Mouse (Mus musculus): ENCODE results near the gene Prpf40b. TPM values are rescaled to one million over a fixed set of nuclear protein-coding genes. Genes with fewer than 3 reads are reported as not detected.

The Prpf40b gene
- total and polyA plus RNA-seq, 3 experiments, result 24.7 to 46.4 TPM; not detected in 1

DNA sequence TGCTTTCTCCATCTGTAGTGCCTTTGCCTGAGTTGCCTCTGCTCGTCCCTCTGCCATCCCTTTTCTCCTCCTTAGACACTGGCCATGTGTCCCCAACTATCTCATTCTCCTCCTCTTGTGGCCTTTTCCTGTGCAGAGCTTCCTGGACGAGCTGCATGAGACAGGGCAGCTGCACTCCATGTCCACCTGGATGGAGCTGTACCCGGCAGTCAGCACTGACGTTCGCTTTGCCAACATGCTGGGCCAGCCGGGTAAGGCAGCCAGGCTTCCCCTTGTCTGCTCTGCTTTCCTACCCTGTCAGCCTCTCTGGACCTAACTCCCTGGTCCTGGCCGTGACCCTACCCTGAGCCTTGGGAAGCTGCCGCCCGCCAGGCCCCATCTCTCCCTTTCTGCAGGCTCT is 14.7 kb downstream of the Prpf40b start:
- Histone ChIP-seq H3K9ac (ENCODE audit: control insufficient read depth, low read depth, low read length, poor library complexity, severe bottlenecking) (no peak overlapping the region), H3K79me2 (ENCODE audit: control insufficient read depth, insufficient read depth, low read length, poor library complexity) (no peaks in the 10 kb centered on the region), H3K4me1 (ENCODE audit: control insufficient read depth in 1 of 2, insufficient read depth in 2 of 2, low read length in 2 of 2) (no peaks in the 10 kb centered on the region), H3K27ac (ENCODE audit: control insufficient read depth, low read depth, low read length) (no peak overlapping the region), H3K9me3 (replicated peaks; ENCODE audit: insufficient read depth, low read length) (no peaks in the 10 kb centered on the region), H3K27me3 (ENCODE audit: control insufficient read depth in 1 of 2, insufficient read depth in 2 of 2, low read length in 2 of 2) (no peaks in the 10 kb centered on the region), H3K36me3 (ENCODE audit: control insufficient read depth in 1 of 2, insufficient read depth in 2 of 2, low read length in 2 of 2) (peaks cover 0 to 3% of the 10 kb centered on the region in 2 experiments; a peak in 2 of 4 replicates), H3K4me3 (ENCODE audit: control insufficient read depth in 1 of 2, insufficient read depth in 1 of 2, low read depth in 2 of 2, low read length in 2 of 2) (no peak overlapping the region)
- DNase-seq (ENCODE audit: low read depth, low spot score), result no peak
- TF ChIP-seq TAL1 (IDR thresholded peaks at IDR 0.05; ENCODE audit: low read length), result no peak
- TF ChIP-seq MEF2A (IDR thresholded peaks at IDR 0.05; ENCODE audit: extremely low read depth, insufficient replicate concordance, low read depth, low read length, poor library complexity, severe bottlenecking), result no peak
- TF ChIP-seq BHLHE40 (IDR thresholded peaks at IDR 0.05; ENCODE audit: borderline replicate concordance, low read depth, low read length), result no peak
- TF ChIP-seq USF2 (IDR thresholded peaks at IDR 0.05; ENCODE audit: borderline replicate concordance in 1 of 2, insufficient read depth in 1 of 2, low read depth in 1 of 2, low read length in 2 of 2), result no peak
- TF ChIP-seq SIN3A (IDR thresholded peaks at IDR 0.05; ENCODE audit: low read length), result no peak
- no peak for TF ChIP-seq TCF12 (IDR thresholded peaks at IDR 0.05; ENCODE audit: low read depth, low read length)
- TF ChIP-seq CHD1 (IDR thresholded peaks at IDR 0.05; ENCODE audit: low read depth, low read length), result no peak
- TF ChIP-seq KAT2A (conservative IDR thresholded peaks at IDR 0.05; ENCODE audit: low read depth, low read length), result no peak
- TF ChIP-seq GABPA (IDR thresholded peaks at IDR 0.05; ENCODE audit: low read depth, low read length), result no peak
- TF ChIP-seq HCFC1 (IDR thresholded peaks at IDR 0.05; ENCODE audit: low read depth, low read length), result no peak
- no peak for TF ChIP-seq MYB (IDR thresholded peaks at IDR 0.05; ENCODE audit: low read depth, low read length)
- no peak for TF ChIP-seq ZNF384 (IDR thresholded peaks at IDR 0.05; ENCODE audit: low read depth, low read length)
- no peak for TF ChIP-seq ETS1 (IDR thresholded peaks at IDR 0.05; ENCODE audit: low read depth, low read length)
- no peak for TF ChIP-seq GATA1 (IDR thresholded peaks at IDR 0.05; ENCODE audit: low read depth, low read length)
- no peak for TF ChIP-seq POLR2AphosphoS2 (IDR thresholded peaks at IDR 0.05; ENCODE audit: low read length)
- no peak for TF ChIP-seq CTCF (IDR thresholded peaks at IDR 0.05 in 2 of 3, conservative IDR thresholded peaks at IDR 0.05 in 1 of 3; ENCODE audit: control insufficient read depth in 1 of 3, insufficient read depth in 1 of 3, low read depth in 2 of 3, low read length in 3 of 3, poor library complexity in 1 of 3, severe bottlenecking in 1 of 3)
- TF ChIP-seq E2F4 (IDR thresholded peaks at IDR 0.05; ENCODE audit: borderline replicate concordance, low read depth, low read length), result no peak
- no peak for TF ChIP-seq SMC3 (IDR thresholded peaks at IDR 0.05; ENCODE audit: low read depth, low read length)

DNA sequence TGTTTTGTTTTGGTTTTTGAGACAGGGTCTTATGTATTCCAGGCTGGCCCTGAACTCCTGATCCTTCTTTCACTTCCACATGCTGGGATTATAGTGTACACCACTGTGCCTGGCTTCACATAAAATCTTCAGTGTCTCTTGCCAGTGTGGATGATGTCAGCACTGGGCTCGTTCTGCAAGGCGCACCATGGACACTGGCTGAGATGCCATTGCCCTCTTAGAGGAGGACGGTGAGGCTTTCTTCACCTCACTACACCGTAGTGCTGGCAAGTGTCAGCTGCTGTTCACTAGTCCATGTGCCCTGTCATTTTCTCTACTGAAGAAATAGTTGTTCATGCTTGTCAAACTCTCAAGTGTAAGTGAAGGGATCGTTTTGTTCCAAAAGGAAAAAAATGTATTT is 15.7 kb downstream of the Prpf40b start:
- DNase-seq (ENCODE audit: low read depth, low spot score), result no peak
- no peaks in the 10 kb centered on the region for H3K79me2 ChIP-seq (ENCODE audit: control insufficient read depth, insufficient read depth, low read length, poor library complexity)
- H3K27ac ChIP-seq (ENCODE audit: control insufficient read depth, low read depth, low read length), result no peak overlapping the region
- no peak overlapping the region for H3K9ac ChIP-seq (ENCODE audit: control insufficient read depth, low read depth, low read length, poor library complexity, severe bottlenecking)
- peaks cover 0 to 3% of the 10 kb centered on the region in 2 experiments; a peak in 2 of 4 replicates for H3K36me3 ChIP-seq (ENCODE audit: control insufficient read depth in 1 of 2, insufficient read depth in 2 of 2, low read length in 2 of 2)
- no peak overlapping the region for H3K4me3 ChIP-seq (ENCODE audit: control insufficient read depth in 1 of 2, insufficient read depth in 1 of 2, low read depth in 2 of 2, low read length in 2 of 2)
- no peaks in the 10 kb centered on the region for H3K9me3 ChIP-seq (replicated peaks; ENCODE audit: insufficient read depth, low read length)
- no peak for TF ChIP-seq MAFK (IDR thresholded peaks at IDR 0.05; ENCODE audit: borderline replicate concordance, low read depth, low read length)
- TF ChIP-seq ZMIZ1 (IDR thresholded peaks at IDR 0.05; ENCODE audit: low read depth, low read length), result no peak
- no peak for TF ChIP-seq CHD2 (IDR thresholded peaks at IDR 0.05; ENCODE audit: low read length)
- TF ChIP-seq HCFC1 (IDR thresholded peaks at IDR 0.05; ENCODE audit: low read depth, low read length), result no peak
- TF ChIP-seq ZC3H11A (IDR thresholded peaks at IDR 0.05; ENCODE audit: low read depth, low read length), result no peak
- TF ChIP-seq POLR2A (IDR thresholded peaks at IDR 0.05; ENCODE audit: control insufficient read depth in 1 of 2, insufficient read depth in 1 of 2, low read depth in 1 of 2, low read length in 2 of 2, poor library complexity in 1 of 2), result no peak
- no peak for TF ChIP-seq GATA1 (IDR thresholded peaks at IDR 0.05; ENCODE audit: low read depth, low read length)
- no peak for TF ChIP-seq CTCF (IDR thresholded peaks at IDR 0.05 in 2 of 3, conservative IDR thresholded peaks at IDR 0.05 in 1 of 3; ENCODE audit: control insufficient read depth in 1 of 3, insufficient read depth in 1 of 3, low read depth in 2 of 3, low read length in 3 of 3, poor library complexity in 1 of 3, severe bottlenecking in 1 of 3)
- TF ChIP-seq NELFE (IDR thresholded peaks at IDR 0.05; ENCODE audit: low read depth, low read length), result no peak
- no peak for TF ChIP-seq SMC3 (IDR thresholded peaks at IDR 0.05; ENCODE audit: low read depth, low read length)
- TF ChIP-seq USF2 (IDR thresholded peaks at IDR 0.05; ENCODE audit: borderline replicate concordance in 1 of 2, insufficient read depth in 1 of 2, low read depth in 1 of 2, low read length in 2 of 2), result no peak
- no peak for TF ChIP-seq MAZ (IDR thresholded peaks at IDR 0.05; ENCODE audit: low read depth, low read length)
- no peak for TF ChIP-seq TBP (IDR thresholded peaks at IDR 0.05; ENCODE audit: low read depth, low read length)
- no peak for TF ChIP-seq E2F4 (IDR thresholded peaks at IDR 0.05; ENCODE audit: borderline replicate concordance, low read depth, low read length)
- no peak for TF ChIP-seq MXI1 (IDR thresholded peaks at IDR 0.05; ENCODE audit: low read depth, low read length)
- no peak for TF ChIP-seq USF1 (IDR thresholded peaks at IDR 0.05; ENCODE audit: low read depth, low read length)
- TF ChIP-seq MAX (IDR thresholded peaks at IDR 0.05; ENCODE audit: low read length), result no peak
- no peak for TF ChIP-seq CHD1 (IDR thresholded peaks at IDR 0.05; ENCODE audit: low read depth, low read length)
- TF ChIP-seq ETS1 (IDR thresholded peaks at IDR 0.05; ENCODE audit: low read depth, low read length), result no peak
- H3K4me1 ChIP-seq (ENCODE audit: control insufficient read depth in 1 of 2, insufficient read depth in 2 of 2, low read length in 2 of 2), result no peaks in the 10 kb centered on the region
- no peaks in the 10 kb centered on the region for H3K27me3 ChIP-seq (ENCODE audit: control insufficient read depth in 1 of 2, insufficient read depth in 2 of 2, low read length in 2 of 2)
